10 mouse cellular contexts compared by ENCODE assay signal in genomic region chr4:58413188-58414185, GRCm38 (mm10).
DNase-seq lines count a peak whose midpoint lies in the region; ATAC-seq and TF ChIP-seq lines count a peak whose summit lies in the region.
"Had no signal": no experiment of that assay in that cellular context is flagged by ENCODE, and none has a peak within 500 bp of the region (broad histone marks: within the 10 kb centered on the region; RNA-seq: fewer than 3 reads in every experiment).

No protein-coding gene starts in this region.

- peak; percentile 19 for DNase-seq in 416B (ENCODE audit: low read depth)
- DNase-seq in gastrocnemius, postnatal 14 days = peak; percentile 36
- DNase-seq in kidney, postnatal 10 days = peak; percentile 87
- DNase-seq in hindbrain, embryonic 11.5 days (ENCODE audit: low spot score) = no peak
- DNase-seq in thymus, adult 2 months = no peak
- DNase-seq in c-Kit-positive CD71-positive TER-119-positive erythroid progenitor cells, embryonic 14.5 days (ENCODE audit: low spot score) = no peak

- 0 out of 2 replicates have a peak, but pooled peaks cover 2% of the 10 kb centered on the region for H3K9me3 ChIP-seq in ES-Bruce4 (replicated peaks; ENCODE audit: control insufficient read depth, insufficient read depth, low read length, poor library complexity, severe bottlenecking)
- no peaks in the 10 kb centered on the region for H3K9me3 ChIP-seq in hindbrain, embryonic 11.5 days (ENCODE audit: control insufficient read depth, low read length)
- H3K9me3 ChIP-seq: liver, embryonic 15.5 days had no signal

- intact Hi-C loops in gastrocnemius, postnatal 14 days (cut with DNase I; ENCODE audit: low total_unique reads) = no loop called here

- H3K4me3 ChIP-seq in ES-Bruce4 (ENCODE audit: low read depth, low read length) = no peak overlapping the region
- H3K4me3 ChIP-seq in hindbrain, embryonic 11.5 days (ENCODE audit: low read depth, low read length) = no peak overlapping the region
- H3K4me3 ChIP-seq in thymus, adult 2 months (ENCODE audit: control insufficient read depth, insufficient read depth, low read length) = no peak overlapping the region
- H3K4me3 ChIP-seq: liver, embryonic 15.5 days; neural tube, embryonic 13.5 days had no signal

- 77% methylated on average over 13 of the region's 13 CpGs for WGBS in hindbrain, embryonic 11.5 days
- 89% methylated on average over 13 of the region's 13 CpGs for WGBS in thymus, adult 2 months

- no peak overlapping the region for H3K27ac ChIP-seq in ES-Bruce4 (ENCODE audit: insufficient read depth, low read length)
- no peak overlapping the region for H3K27ac ChIP-seq in hindbrain, embryonic 11.5 days (ENCODE audit: low read depth, low read length)
- H3K27ac ChIP-seq in thymus, adult 2 months (ENCODE audit: control insufficient read depth, insufficient read depth, low read length) = no peak overlapping the region
- H3K27ac ChIP-seq: hindbrain, postnatal 0 days; liver, embryonic 15.5 days; neural tube, embryonic 13.5 days had no signal

- TF ChIP-seq EP300 in ES-Bruce4 (IDR thresholded peaks at IDR 0.05; ENCODE audit: insufficient read depth, low read depth, low read length) = no peak

- no peak for TF ChIP-seq POLR2A in ES-Bruce4 (IDR thresholded peaks at IDR 0.05; ENCODE audit: insufficient read depth, low read length)
- no peak for TF ChIP-seq POLR2A in thymus, adult 2 months (IDR thresholded peaks at IDR 0.05; ENCODE audit: control insufficient read depth, extremely low read depth, insufficient read depth, low read length, poor library complexity)

- H3K4me1 ChIP-seq in ES-Bruce4 (ENCODE audit: control insufficient read depth, insufficient read depth, low read length) = no peaks in the 10 kb centered on the region
- no peaks in the 10 kb centered on the region for H3K4me1 ChIP-seq in hindbrain, embryonic 11.5 days (replicated peaks; ENCODE audit: control insufficient read depth, insufficient read depth, low read length)
- H3K4me1 ChIP-seq in thymus, adult 2 months (replicated peaks; ENCODE audit: control insufficient read depth, insufficient read depth, low read length) = no peaks in the 10 kb centered on the region
- H3K4me1 ChIP-seq: liver, embryonic 15.5 days; neural tube, embryonic 13.5 days had no signal

- no peaks in the 10 kb centered on the region for H3K27me3 ChIP-seq in ES-Bruce4 (ENCODE audit: control insufficient read depth, insufficient read depth, low read length, poor library complexity, severe bottlenecking)
- no peaks in the 10 kb centered on the region for H3K27me3 ChIP-seq in hindbrain, embryonic 11.5 days (ENCODE audit: control insufficient read depth, insufficient read depth, low read length)
- no peaks in the 10 kb centered on the region for H3K27me3 ChIP-seq in thymus, adult 2 months (ENCODE audit: control insufficient read depth, insufficient read depth, low read length)
- H3K27me3 ChIP-seq: liver, embryonic 15.5 days; neural tube, embryonic 13.5 days had no signal

- H3K36me3 ChIP-seq in ES-Bruce4 (ENCODE audit: control insufficient read depth, insufficient read depth, low read length, poor library complexity, severe bottlenecking) = no peaks in the 10 kb centered on the region
- H3K36me3 ChIP-seq in hindbrain, embryonic 11.5 days (ENCODE audit: control insufficient read depth, insufficient read depth, low read length) = no peaks in the 10 kb centered on the region
- H3K36me3 ChIP-seq in thymus, adult 2 months (ENCODE audit: control insufficient read depth, insufficient read depth, low read length) = no peaks in the 10 kb centered on the region
- H3K36me3 ChIP-seq: liver, embryonic 15.5 days; neural tube, embryonic 13.5 days had no signal

- TF ChIP-seq CTCF in ES-Bruce4 (IDR thresholded peaks at IDR 0.05; ENCODE audit: low read depth, low read length) = peak; percentile 8
- no peak for TF ChIP-seq CTCF in thymus, adult 2 months (IDR thresholded peaks at IDR 0.05; ENCODE audit: borderline replicate concordance, control insufficient read depth, extremely low read depth, insufficient read depth, low read length, poor library complexity)

- H3K4me2 ChIP-seq in hindbrain, embryonic 11.5 days (replicated peaks; ENCODE audit: low read depth, low read length) = no peak overlapping the region
- H3K4me2 ChIP-seq: liver, embryonic 15.5 days; neural tube, embryonic 13.5 days had no signal

- no peak for ATAC-seq in hindbrain, embryonic 11.5 days (ENCODE audit: low FRiP score)
- ATAC-seq: hindbrain, postnatal 0 days had no signal

- no peak overlapping the region for H3K9ac ChIP-seq in ES-Bruce4 (ENCODE audit: low read depth, poor library complexity, severe bottlenecking)
- H3K9ac ChIP-seq in hindbrain, embryonic 11.5 days (ENCODE audit: low read depth, low read length) = no peak overlapping the region
- H3K9ac ChIP-seq: liver, embryonic 15.5 days; neural tube, embryonic 13.5 days had no signal

Comparison
In these comparisons a context has a peak if more than half of its experiments do, and no peak if none do; other contexts are left out.
1. DNase-seq: peak in 416B (single experiment), gastrocnemius, postnatal 14 days (single experiment) and kidney, postnatal 10 days (single experiment); none in hindbrain, embryonic 11.5 days (single experiment), thymus, adult 2 months (single experiment) and c-Kit-positive CD71-positive TER-119-positive erythroid progenitor cells, embryonic 14.5 days (single experiment).